Mouse (Mus musculus): ENCODE results near the gene Olfr1360.
"Not testable (repeated sequence)": the region's sequence is repeated elsewhere in the genome, so short reads cannot be mapped to it uniquely, and the experiment has no call there.

The Olfr1360 gene

GRCm38 (mm10) chr13:21677305-21677704 is at the start of gene Olfr1360:
TSS of gene Olfr1360 (minus strand) at chr13:21677405.
- CTCF ChIA-PET = no interaction called here
- POLR2A ChIA-PET = no interaction called here

GRCm38 (mm10) chr13:21722993-21723836 is 46.0 kb upstream of the Olfr1360 start:
- POLR2A ChIA-PET = interaction anchor here in 3 of 4 experiments (0.7 to 27.0 kb wide), 23 partner anchors 7 to 1593 kb away, joined by 3 to 530 read pairs (median 8); partner anchors contain the start of genes Hist1h4k (in 3 of the 3), Hist1h1b (in 2 of the 3), Hist1h2ak (in 2 of the 3) and Hist1h2bn (in 2 of the 3)
- CTCF ChIA-PET = no interaction called here

GRCm38 (mm10) chr13:21722373-21722925 is 45.2 kb upstream of the Olfr1360 start:
- ChIA-PET CTCF (no interaction called here), POLR2A (interaction anchor here (0.6 to 27.0 kb wide), 39 partner anchors 10 to 742 kb away, joined by 3 to 530 read pairs (median 6); partner anchors contain the start of genes Hist1h4k (in 4 of the 4), Hist1h1b (in 3 of the 4), Hist1h2ak (in 3 of the 4) and Hist1h2an (in 3 of the 4))

- POLR2A ChIA-PET = interaction anchor here (0.6 to 27.0 kb wide), 54 partner anchors 9 to 1864 kb away, joined by 3 to 530 read pairs (median 4); partner anchors contain the start of genes Hist1h4k (in 4 of the 4), Hist1h1b (in 3 of the 4), Hist1h2ah (in 3 of the 4) and Hist1h2ak (in 3 of the 4)
- CTCF ChIA-PET = not testable (repeated sequence)
Measured at GRCm38 (mm10) chr13:21721757-21722372, 44.7 kb upstream of the Olfr1360 start, which contains the start of gene Hist1h2bm. TSS of gene Hist1h2bm (plus strand) at chr13:21722044.

- CTCF ChIA-PET = interaction anchor here in 1 of 4 experiments (0.7 kb wide), 1 partner anchor 12 kb away, joined by 3 read pairs; no protein-coding TSS in a partner anchor
- POLR2A ChIA-PET = interaction anchor here (0.6 to 27.0 kb wide), 59 partner anchors 8 to 1865 kb away, joined by 3 to 530 read pairs (median 4); partner anchors contain the start of genes Hist1h4k (in 4 of the 4), Hist1h1b (in 3 of the 4), Hist1h2ah (in 3 of the 4) and Hist1h2ak (in 3 of the 4)
Measured at GRCm38 (mm10) chr13:21721107-21721756, 44.0 kb upstream of the Olfr1360 start.

- ChIA-PET POLR2A (interaction anchor here (0.5 to 8.5 kb wide), 55 partner anchors 8 to 1342 kb away, joined by 3 to 241 read pairs (median 9); partner anchors contain the start of genes Hist1h1b (in 4 of the 4), Hist1h2ah (in 4 of the 4), Hist1h2ak (in 4 of the 4) and Hist1h2an (in 4 of the 4)), CTCF (interaction anchor here in 1 of 4 experiments (0.8 to 1.3 kb wide), 2 partner anchors 13 to 15 kb away, joined by 3 to 5 read pairs; no protein-coding TSS in a partner anchor)
Measured at GRCm38 (mm10) chr13:21718381-21719080, 41.3 kb upstream of the Olfr1360 start.

- ChIA-PET POLR2A (interaction anchor here (0.6 to 8.5 kb wide), 87 partner anchors 9 to 1967 kb away, joined by 3 to 241 read pairs (median 7); partner anchors contain the start of genes Hist1h1b (in 4 of the 4), Hist1h2ah (in 4 of the 4), Hist1h2ak (in 4 of the 4) and Hist1h2an (in 4 of the 4)), CTCF (interaction anchor here in 2 of 4 experiments (0.6 to 1.3 kb wide), 2 partner anchors 16 to 330 kb away, joined by 3 to 5 read pairs; no protein-coding TSS in a partner anchor)
Measured at GRCm38 (mm10) chr13:21717397-21718357, 40.5 kb upstream of the Olfr1360 start, which contains the start of gene Hist1h3h. TSS of gene Hist1h3h (plus strand) at chr13:21717659.

GRCm38 (mm10) chr13:21716540-21717391 is 39.6 kb upstream of the Olfr1360 start:
- POLR2A ChIA-PET = interaction anchor here (0.5 to 8.5 kb wide), 86 partner anchors 8 to 1968 kb away, joined by 3 to 241 read pairs (median 7); partner anchors contain the start of genes Hist1h1b (in 4 of the 4), Hist1h2ak (in 4 of the 4), Hist1h2an (in 4 of the 4) and Hist1h2bn (in 4 of the 4)
- CTCF ChIA-PET = interaction anchor here in 2 of 4 experiments (0.6 to 1.0 kb wide), 2 partner anchors 17 to 331 kb away, joined by 3 to 5 read pairs; no protein-coding TSS in a partner anchor

GRCm38 (mm10) chr13:21715864-21716539 is 38.8 kb upstream of the Olfr1360 start, which contains the start of the genes Hist1h2bl and Hist1h2ai:
TSS of gene Hist1h2bl (minus strand) at chr13:21716143.
TSS of gene Hist1h2ai (plus strand) at chr13:21716422.
- POLR2A ChIA-PET = interaction anchor here (0.5 to 8.5 kb wide), 70 partner anchors 8 to 1968 kb away, joined by 3 to 241 read pairs (median 7); partner anchors contain the start of genes Hist1h1b (in 4 of the 4), Hist1h2ak (in 4 of the 4), Hist1h2an (in 4 of the 4) and Hist1h2bn (in 4 of the 4)
- CTCF ChIA-PET = interaction anchor here in 2 of 4 experiments (0.8 to 1.3 kb wide), 3 partner anchors 17 to 320 kb away, joined by 3 to 5 read pairs (median 3); partner anchors contain the start of genes Hist1h2ah (in 1 of the 2), Hist1h2bk (in 1 of the 2) and Hist1h4j (in 1 of the 2)

GRCm38 (mm10) chr13:21715131-21715863 is 38.1 kb upstream of the Olfr1360 start:
- CTCF ChIA-PET = interaction anchor here in 2 of 4 experiments (0.7 to 1.3 kb wide), 3 partner anchors 19 to 320 kb away, joined by 3 to 5 read pairs (median 3); partner anchors contain the start of genes Hist1h2ah (in 1 of the 2), Hist1h2bk (in 1 of the 2) and Hist1h4j (in 1 of the 2)
- POLR2A ChIA-PET = interaction anchor here (0.5 to 8.5 kb wide), 42 partner anchors 8 to 1856 kb away, joined by 3 to 241 read pairs (median 14); partner anchors contain the start of genes Hist1h4j (in 4 of the 4), Hist1h1b (in 3 of the 4), Hist1h2ag (in 3 of the 4) and Hist1h2ak (in 3 of the 4)

GRCm38 (mm10) chr13:21714725-21715124 is 37.5 kb upstream of the Olfr1360 start:
- CTCF ChIA-PET = interaction anchor here in 1 of 4 experiments (0.7 to 1.3 kb wide), 2 partner anchors 19 to 321 kb away, joined by 3 to 5 read pairs; partner anchors contain the start of genes Hist1h2ah and Hist1h2bk
- POLR2A ChIA-PET = interaction anchor here in 3 of 4 experiments (1.2 to 8.5 kb wide), 20 partner anchors 12 to 327 kb away, joined by 3 to 241 read pairs (median 40); partner anchors contain the start of genes Hist1h1b (in 3 of the 3), Hist1h2an (in 3 of the 3), Hist1h2bp (in 3 of the 3) and Hist1h4k (in 3 of the 3)

- ChIA-PET CTCF (no interaction called here), POLR2A (interaction anchor here in 3 of 4 experiments (1.0 to 2.5 kb wide), 17 partner anchors 9 to 478 kb away, joined by 3 to 20 read pairs (median 6); partner anchors contain the start of genes Hist1h2ak (in 2 of the 3), Hist1h2an (in 2 of the 3), Hist1h2bn (in 2 of the 3) and Hist1h2bp (in 2 of the 3))
Measured at GRCm38 (mm10) chr13:21711698-21712097, 34.5 kb upstream of the Olfr1360 start.
